Mouse (Mus musculus) midbrain, embryonic 13.5 days (tissue): ENCODE measurements around the gene Espl1. TPM values are rescaled to one million over a fixed set of nuclear protein-coding genes. Genes with fewer than 3 reads are reported as not detected.

Experiments used
- ATAC-seq: fragments of 200-750 bp; cut with Nextera tagmentation; 2 replicates; pipeline ENCODE4 v1.8.0; 2017; ENCODE audit warnings: mild to moderate bottlenecking, moderate TSS enrichment, moderate library complexity
- H3K27ac ChIP-seq: fragments of 300-500 bp; sonication (generic); 2 replicates; pipeline ENCODE4 v1.5.1; 2015; ENCODE audit warnings: inconsistent platforms, mild to moderate bottlenecking, moderate library complexity
- H3K27me3 ChIP-seq: fragments of 300-500 bp; sonication (generic); 2 replicates; pipeline ENCODE4 v1.6.1; 2015; ENCODE audit warnings: mild to moderate bottlenecking, inconsistent platforms
- H3K36me3 ChIP-seq: fragments of 300-500 bp; sonication (generic); 2 replicates; pipeline ENCODE4 v1.6.1; 2015; ENCODE audit warnings: mild to moderate bottlenecking, inconsistent platforms
- H3K4me1 ChIP-seq: fragments of 300-500 bp; sonication (generic); replicated peaks from 2 replicates; pipeline ENCODE4 v1.6.1; 2015; ENCODE audit warnings: inconsistent platforms
- H3K4me2 ChIP-seq: fragments of 300-500 bp; sonication (generic); replicated peaks from 2 replicates; pipeline ENCODE4 v1.6.1; 2015; ENCODE audit warnings: moderate library complexity, mild to moderate bottlenecking, inconsistent platforms
- H3K4me3 ChIP-seq: fragments of 300-500 bp; sonication (generic); replicated peaks from 2 replicates; pipeline ENCODE4 v1.5.1; 2015; ENCODE audit warnings: mild to moderate bottlenecking, inconsistent platforms
- H3K9ac ChIP-seq: fragments of 300-500 bp; sonication (generic); replicated peaks from 2 replicates; pipeline ENCODE4 v1.6.1; 2015; ENCODE audit warnings: mild to moderate bottlenecking, inconsistent platforms
- H3K9me3 ChIP-seq: fragments of 300-500 bp; sonication (generic); 2 replicates; pipeline ENCODE4 v1.6.1; 2016; ENCODE audit warnings: mild to moderate bottlenecking, inconsistent platforms
- WGBS: fragments of 180-500 bp; shearing (Covaris S2); methylation state at CpG from one replicate; pipeline ENCODE4 v1.1.7; 2015; 5-methylcytosine and 5-hydroxymethylcytosine counted together
- polyA plus RNA-seq: library from polyadenylated mRNA; unstranded; fragments of >200 nt; fragmentation: Nextera tagmentation; extraction: Ambion mirVana; gene quantifications from 2 replicates; pipeline ENCODE4 v1.2.1, GENCODE M21; 2015

Espl1 gene
- polyA plus RNA-seq, 1 experiment from 2014 or later = 11.0 TPM

DNA sequence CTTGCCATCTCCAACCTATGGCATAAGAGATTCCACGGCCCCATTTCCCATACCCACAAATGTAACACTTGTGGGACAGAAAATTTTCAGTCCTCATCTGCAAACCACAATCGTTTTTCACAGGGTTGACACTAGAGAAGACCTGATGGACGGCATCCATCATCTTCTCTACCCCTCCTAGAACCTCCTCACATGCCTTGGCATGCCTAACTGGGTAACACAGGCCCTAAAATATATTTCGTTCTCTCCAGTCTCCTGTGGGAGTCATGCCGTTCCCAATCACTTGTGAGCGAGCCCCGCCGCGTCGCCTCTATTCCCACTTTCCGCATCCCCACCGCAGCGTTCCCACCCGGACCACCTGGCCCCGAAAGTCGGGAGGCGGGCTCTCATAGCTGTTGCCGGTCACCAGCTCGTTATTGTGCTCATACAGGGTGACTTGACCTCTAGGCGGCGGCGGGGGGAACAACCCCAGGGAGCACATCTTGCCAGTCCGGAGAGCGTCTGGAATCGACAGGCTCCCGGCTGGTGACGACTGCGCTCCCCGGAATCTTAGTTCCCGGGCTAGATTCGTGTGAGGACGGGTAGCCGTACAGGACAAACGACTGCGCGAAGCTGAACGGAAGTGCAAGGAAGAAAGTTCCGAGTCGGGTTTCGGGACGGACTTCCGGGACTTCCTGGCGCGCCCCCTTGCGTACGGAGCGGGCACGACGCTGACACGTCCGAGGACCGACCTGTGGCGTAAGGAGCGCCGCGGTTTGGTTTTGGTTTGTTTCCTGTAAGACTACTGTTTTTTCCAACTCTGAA is 54.3 kb downstream of the Espl1 start, which contains the start of gene Aaas:
Gene Aaas (minus strand): TSS at position 634 of the 804 bp plus-strand sequence.
- Histone ChIP-seq H3K9ac (peak within 1 kb of the TSS; percentile 76), H3K9me3 (no peaks in the 10 kb centered on the region), H3K4me2 (peak within 1 kb of the TSS; percentile 93), H3K36me3 (peaks cover 14% of the 10 kb centered on the region), H3K4me3 (peak within 1 kb of the TSS; percentile 61), H3K27ac (0 out of 2 replicates have a peak within 1 kb of the TSS, but pooled peaks have one; percentile 6), H3K27me3 (no peaks in the 10 kb centered on the region), H3K4me1 (peaks cover 20% of the 10 kb centered on the region)
- under 1% methylated on average over 56 of the region's 56 CpGs for WGBS
- ATAC-seq = peak; percentile 91

DNA sequence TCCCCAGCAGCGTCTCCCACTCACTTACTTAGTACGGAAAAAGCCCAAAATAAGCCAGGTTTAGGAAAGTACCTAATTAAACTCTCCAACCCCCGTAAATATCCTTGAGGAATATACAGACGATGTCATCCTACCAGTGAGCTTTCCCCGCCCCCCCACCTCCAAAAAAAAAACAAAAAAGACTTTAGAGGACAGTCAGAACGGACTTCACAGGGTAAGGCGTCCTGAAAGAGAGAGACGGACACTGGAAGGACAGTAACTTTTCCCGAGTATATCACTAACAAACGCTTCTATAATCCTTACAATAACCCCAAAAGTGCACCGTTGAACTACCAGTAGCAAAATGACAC is 54.9 kb downstream of the Espl1 start:
- Histone ChIP-seq H3K4me1 (peaks cover 26% of the 10 kb centered on the region), H3K4me2 (peak overlapping the region; percentile 93), H3K4me3 (peak overlapping the region; percentile 61), H3K36me3 (peaks cover 9% of the 10 kb centered on the region), H3K9ac (peak overlapping the region; percentile 55), H3K9me3 (no peaks in the 10 kb centered on the region), H3K27ac (no peak overlapping the region), H3K27me3 (peaks cover 3% of the 10 kb centered on the region)
- 0 out of 2 replicates have a peak, but pooled peaks have one; percentile 14 for ATAC-seq
- WGBS = 13% methylated on average over 11 of the region's 11 CpGs

DNA sequence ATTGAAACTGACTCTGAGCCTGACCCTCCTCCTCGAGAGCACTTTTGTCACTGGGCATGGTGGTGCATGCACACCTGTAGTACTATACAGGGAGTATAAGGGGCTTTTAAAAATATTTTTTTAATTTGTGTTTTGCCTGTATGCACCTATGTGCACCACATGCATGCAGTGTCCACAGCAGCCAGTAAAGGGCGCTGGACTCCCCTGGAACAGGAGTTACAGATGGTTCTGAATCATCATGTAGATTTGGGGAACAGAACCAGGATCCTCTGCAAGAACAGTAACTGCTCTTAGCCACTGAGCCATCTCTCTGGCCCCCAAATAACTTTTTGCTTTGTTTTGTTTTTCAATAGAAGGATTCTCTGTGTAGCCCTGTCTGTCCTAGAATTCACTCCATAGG is 56.1 kb downstream of the Espl1 start:
- H3K4me2 ChIP-seq = no peak overlapping the region
- H3K9me3 ChIP-seq = no peaks in the 10 kb centered on the region
- H3K27me3 ChIP-seq = peaks cover 15% of the 10 kb centered on the region
- 62% methylated on average over 2 of the region's 2 CpGs for WGBS
- H3K27ac ChIP-seq = no peak overlapping the region
- no peaks in the 10 kb centered on the region for H3K36me3 ChIP-seq
- no peak overlapping the region for H3K4me3 ChIP-seq
- H3K4me1 ChIP-seq = peaks cover 30% of the 10 kb centered on the region
- H3K9ac ChIP-seq = no peak overlapping the region
- ATAC-seq = no peak

DNA sequence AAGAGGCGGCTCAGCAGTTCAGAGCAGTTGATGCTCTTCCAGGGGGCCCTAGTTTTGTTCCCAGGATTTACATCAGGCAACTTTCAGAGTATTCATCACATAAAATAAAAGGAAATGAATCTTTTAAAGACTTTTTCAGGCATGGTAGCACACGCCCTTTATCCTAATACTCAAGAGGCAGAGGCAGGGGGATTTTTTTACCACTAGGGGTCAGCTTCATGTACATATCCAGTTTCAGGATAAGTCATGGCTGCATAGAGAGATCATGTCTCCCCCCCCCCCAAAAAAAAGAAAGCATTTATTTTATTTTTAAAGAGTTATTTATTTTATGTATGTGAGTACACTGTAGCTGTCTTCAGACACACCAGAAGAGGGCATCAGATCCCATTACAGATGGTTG is 57.9 kb downstream of the Espl1 start:
- peaks cover 33% of the 10 kb centered on the region for H3K27me3 ChIP-seq
- no peak overlapping the region for H3K4me2 ChIP-seq
- H3K36me3 ChIP-seq = no peaks in the 10 kb centered on the region
- WGBS = 82% methylated on average over 2 of the region's 2 CpGs
- no peak overlapping the region for H3K4me3 ChIP-seq
- no peak overlapping the region for H3K27ac ChIP-seq
- H3K9ac ChIP-seq = no peak overlapping the region
- H3K4me1 ChIP-seq = peaks cover 43% of the 10 kb centered on the region
- no peak for ATAC-seq
- no peaks in the 10 kb centered on the region for H3K9me3 ChIP-seq

DNA sequence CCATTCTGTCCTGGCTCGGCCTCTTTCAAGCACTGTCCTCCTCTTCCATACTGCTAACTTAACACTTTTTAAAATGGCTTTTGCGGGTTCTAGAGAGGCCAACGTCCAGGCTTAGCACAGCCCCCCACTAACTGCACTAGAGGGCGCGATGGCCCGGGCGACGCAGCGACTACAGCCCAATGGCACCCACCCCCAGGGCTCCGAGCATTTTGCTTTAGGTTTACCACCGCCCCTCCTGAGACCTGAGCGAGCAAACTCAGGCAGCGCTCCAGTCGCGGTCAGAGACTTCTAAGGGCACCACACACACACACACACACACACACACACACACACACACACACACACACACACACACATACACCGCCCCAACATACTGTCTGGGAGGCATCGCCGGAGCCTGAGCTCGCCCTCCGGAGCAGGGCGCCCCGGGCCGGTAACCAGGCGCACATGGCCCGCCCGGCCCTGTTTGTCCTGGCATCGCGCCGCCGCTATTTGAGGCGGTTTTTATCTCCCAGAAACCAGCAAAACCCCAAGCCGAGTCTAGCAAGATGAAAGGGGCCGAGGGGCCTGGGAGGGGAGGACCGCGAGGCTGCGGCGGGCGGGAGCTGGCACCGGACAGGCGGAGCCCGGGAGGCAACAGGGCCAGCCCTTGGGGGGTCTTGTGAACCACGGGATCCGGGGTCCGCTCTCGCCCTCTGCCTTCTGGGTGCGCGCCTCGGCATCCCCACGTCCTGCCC is 59.2 kb downstream of the Espl1 start:
- peak overlapping the region; percentile 74 for H3K27ac ChIP-seq
- H3K27me3 ChIP-seq = peaks cover 47% of the 10 kb centered on the region
- H3K36me3 ChIP-seq = no peaks in the 10 kb centered on the region
- H3K4me3 ChIP-seq = peak overlapping the region; percentile 51
- ATAC-seq = peak; percentile 74
- under 1% methylated on average over 46 of the region's 49 CpGs for WGBS
- H3K4me1 ChIP-seq = peaks cover 35% of the 10 kb centered on the region
- peak overlapping the region; percentile 94 for H3K4me2 ChIP-seq
- no peaks in the 10 kb centered on the region for H3K9me3 ChIP-seq
- H3K9ac ChIP-seq = peak overlapping the region; percentile 69

DNA sequence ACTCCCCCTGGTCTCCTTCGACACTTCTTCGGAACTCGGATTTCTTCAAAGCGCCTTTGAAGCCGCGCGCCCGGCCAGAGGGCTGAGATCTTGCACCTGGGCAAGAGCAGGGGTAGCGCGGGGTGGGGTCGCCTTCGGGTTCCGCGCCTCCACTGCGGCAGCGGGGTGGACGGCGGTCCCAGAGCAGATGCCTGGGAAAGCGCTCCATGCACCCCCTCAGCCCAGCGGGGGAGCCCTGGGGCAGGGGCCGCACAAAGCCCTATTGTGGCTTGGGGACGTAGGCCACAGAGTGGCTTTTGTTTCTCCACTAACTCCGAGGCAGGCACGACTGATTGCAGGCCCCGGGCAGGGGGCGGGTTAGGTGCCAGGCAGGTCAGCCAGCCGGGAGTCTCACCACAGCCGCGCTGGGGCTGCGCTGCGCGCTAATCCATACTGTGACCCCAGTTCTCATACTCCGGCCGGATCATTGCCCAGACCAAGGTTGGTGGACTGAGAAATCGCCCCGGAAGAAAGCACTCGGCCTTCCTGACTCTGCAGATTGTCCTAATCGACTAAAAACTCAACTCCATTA is 59.9 kb downstream of the Espl1 start:
- no peaks in the 10 kb centered on the region for H3K9me3 ChIP-seq
- no peaks in the 10 kb centered on the region for H3K36me3 ChIP-seq
- peaks cover 48% of the 10 kb centered on the region for H3K27me3 ChIP-seq
- H3K27ac ChIP-seq = peak overlapping the region; percentile 74
- WGBS = under 1% methylated on average over 38 of the region's 38 CpGs
- peak overlapping the region; percentile 51 for H3K4me3 ChIP-seq
- H3K4me2 ChIP-seq = peak overlapping the region; percentile 94
- ATAC-seq = peak; percentile 57
- peak overlapping the region; percentile 69 for H3K9ac ChIP-seq
- peaks cover 34% of the 10 kb centered on the region for H3K4me1 ChIP-seq

DNA sequence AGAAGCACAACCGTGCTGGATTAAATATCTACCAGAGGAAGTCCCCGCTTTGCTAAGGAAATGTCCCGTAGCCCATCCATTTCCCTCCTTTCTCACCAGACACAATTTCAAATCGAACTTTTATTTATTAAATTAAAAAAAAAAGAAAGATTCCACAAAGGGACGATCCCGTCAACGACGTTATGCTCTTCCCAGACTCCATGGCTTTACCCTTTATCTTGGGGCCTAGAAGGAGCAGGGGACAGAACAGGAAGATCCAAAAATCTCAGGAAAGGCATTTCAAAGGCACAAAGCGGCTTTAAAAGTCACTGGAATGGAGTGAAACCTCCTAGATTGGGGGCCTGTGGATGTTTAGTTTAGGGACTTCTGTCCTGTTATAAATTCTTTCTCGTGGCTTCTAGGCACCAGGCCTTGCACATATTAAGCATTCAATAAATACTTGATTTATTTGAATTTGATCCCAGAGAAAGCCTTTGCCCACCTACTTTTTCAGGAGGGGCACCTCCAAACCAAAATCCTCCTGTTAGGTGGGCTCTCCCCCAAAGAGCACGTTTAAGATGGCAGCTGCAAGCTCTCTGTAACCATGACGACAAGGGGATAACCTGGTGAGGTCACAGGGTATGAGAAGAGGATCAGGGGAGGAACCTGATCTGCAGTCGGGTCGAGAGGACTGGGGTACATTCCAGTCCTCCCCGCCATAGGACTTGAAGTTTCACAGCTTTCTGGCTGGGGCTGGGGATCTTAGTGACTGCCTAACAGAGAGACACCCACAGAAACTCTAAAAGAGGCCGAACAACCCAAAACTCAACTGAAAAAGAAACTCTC is 60.6 kb downstream of the Espl1 start:
- peak overlapping the region; percentile 94 for H3K4me2 ChIP-seq
- no peaks in the 10 kb centered on the region for H3K9me3 ChIP-seq
- peaks cover 31% of the 10 kb centered on the region for H3K4me1 ChIP-seq
- peak overlapping the region; percentile 51; the same call in 1 of the 2 replicates for H3K4me3 ChIP-seq
- ATAC-seq = no peak
- WGBS = 23% methylated on average over 16 of the region's 16 CpGs
- H3K27me3 ChIP-seq = peaks cover 48% of the 10 kb centered on the region
- H3K36me3 ChIP-seq = no peaks in the 10 kb centered on the region
- H3K27ac ChIP-seq = no peak overlapping the region
- no peak overlapping the region for H3K9ac ChIP-seq

DNA sequence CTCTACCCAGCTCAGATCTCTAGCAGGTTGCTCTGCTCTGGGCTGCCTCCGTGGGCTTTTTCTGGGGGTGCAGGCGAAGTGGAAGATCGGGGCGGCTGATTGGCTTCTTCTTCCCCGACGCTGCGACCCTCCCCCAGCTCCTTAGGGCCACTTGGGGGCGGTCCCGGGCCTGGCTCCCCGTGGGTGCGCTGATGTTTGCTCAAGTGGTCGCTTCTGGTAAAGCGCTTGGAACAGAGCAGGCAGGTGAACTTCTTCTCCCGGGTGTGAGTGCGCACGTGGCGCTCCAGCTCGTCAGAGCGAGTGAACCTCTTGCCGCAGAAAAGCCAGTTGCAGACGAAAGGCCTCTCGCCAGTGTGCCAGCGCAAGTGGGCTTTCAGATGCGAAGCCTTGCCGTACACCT is 62.1 kb downstream of the Espl1 start:
- Histone ChIP-seq H3K36me3 (no peaks in the 10 kb centered on the region), H3K4me2 (peak overlapping the region; percentile 43), H3K27me3 (peaks cover 60% of the 10 kb centered on the region), H3K4me1 (peaks cover 36% of the 10 kb centered on the region), H3K9me3 (no peaks in the 10 kb centered on the region), H3K9ac (0 out of 2 replicates have a peak overlapping the region, but pooled peaks have one; percentile 37), H3K27ac (no peak overlapping the region), H3K4me3 (peak overlapping the region; percentile 20; the same call in 1 of the 2 replicates)
- no peak for ATAC-seq
- WGBS = 3% methylated on average over 25 of the region's 25 CpGs

DNA sequence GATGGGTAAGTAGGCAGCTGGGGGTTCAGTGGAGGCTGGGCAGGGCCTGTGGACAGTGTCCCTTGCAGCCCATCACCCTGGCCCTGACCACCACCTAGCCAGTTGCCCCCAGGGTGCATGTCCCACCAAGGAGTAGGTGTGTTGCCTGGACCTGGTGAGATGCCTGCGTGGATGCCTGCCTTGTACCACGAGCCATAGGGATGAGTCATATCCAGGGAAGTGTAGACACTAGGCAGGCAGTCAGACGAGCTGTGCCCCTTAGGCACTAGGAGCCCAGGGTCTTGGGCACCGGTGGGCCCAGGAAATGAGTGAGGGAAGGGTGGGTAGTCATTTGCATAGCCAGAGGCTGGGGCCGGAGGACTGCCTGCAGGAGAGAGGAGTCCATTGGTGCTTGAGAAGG is 62.8 kb downstream of the Espl1 start:
- Histone ChIP-seq H3K9me3 (no peaks in the 10 kb centered on the region), H3K4me2 (no peak overlapping the region), H3K27ac (no peak overlapping the region), H3K4me3 (no peak overlapping the region), H3K4me1 (peaks cover 36% of the 10 kb centered on the region), H3K36me3 (no peaks in the 10 kb centered on the region), H3K9ac (0 out of 2 replicates have a peak overlapping the region, but pooled peaks have one; percentile 37), H3K27me3 (peaks cover 67% of the 10 kb centered on the region)
- no peak for ATAC-seq
- WGBS = 21% methylated on average over 5 of the region's 5 CpGs

DNA sequence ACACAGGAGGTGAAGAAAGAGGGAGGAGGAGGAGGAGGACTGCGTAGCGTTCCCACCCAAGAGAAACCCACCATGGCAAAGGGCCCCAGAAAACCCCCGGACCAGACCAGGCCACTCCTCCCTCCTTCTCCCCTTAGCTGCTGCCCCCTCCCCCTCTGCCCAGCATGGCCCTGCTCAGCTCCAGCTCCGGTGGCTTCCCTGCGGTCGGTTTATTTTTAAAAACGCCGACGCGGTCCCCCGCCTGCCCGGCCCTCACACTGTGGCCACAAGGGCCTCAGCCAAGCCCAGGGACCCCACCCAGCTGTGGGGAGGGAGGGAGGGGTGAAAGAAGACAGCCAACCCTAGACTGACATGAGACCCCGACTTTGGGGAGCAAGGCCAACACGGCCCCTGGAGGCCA is 66.6 kb downstream of the Espl1 start:
- 9% methylated on average over 14 of the region's 14 CpGs for WGBS
- no peak overlapping the region; the same call in 1 of the 2 replicates for H3K4me2 ChIP-seq
- no peak for ATAC-seq

DNA sequence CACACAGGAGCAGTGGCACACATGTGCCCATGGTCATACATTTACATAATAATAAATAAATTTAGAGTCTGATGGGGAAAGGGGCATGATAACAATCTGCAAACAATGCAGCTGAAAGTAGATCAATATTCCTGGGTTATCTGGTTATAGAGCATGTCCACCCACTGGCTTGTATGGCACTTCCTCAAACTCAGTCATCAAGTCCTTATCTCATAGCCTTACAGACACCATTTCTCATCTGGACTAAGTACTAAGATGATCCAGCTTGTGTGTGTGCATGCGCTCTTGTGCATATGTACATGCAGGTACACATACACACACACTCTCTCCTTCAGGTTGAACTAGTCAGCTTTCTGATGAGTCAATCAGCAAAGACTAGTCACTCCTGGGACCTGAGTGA is 68.6 kb downstream of the Espl1 start:
- Histone ChIP-seq H3K36me3 (no peaks in the 10 kb centered on the region), H3K4me3 (no peak overlapping the region), H3K9ac (no peak overlapping the region), H3K27me3 (peaks cover 53% of the 10 kb centered on the region), H3K9me3 (no peaks in the 10 kb centered on the region), H3K4me2 (no peak overlapping the region), H3K27ac (no peak overlapping the region), H3K4me1 (peaks cover 15% of the 10 kb centered on the region)
- 97% methylated on average over 1 of the region's 1 CpGs for WGBS
- no peak for ATAC-seq

More for the DNA sequence above, 66.6 kb downstream of the Espl1 start:
- Histone ChIP-seq H3K4me3 (no peak overlapping the region), H3K9me3 (no peaks in the 10 kb centered on the region), H3K27me3 (peaks cover 74% of the 10 kb centered on the region), H3K4me1 (peaks cover 29% of the 10 kb centered on the region), H3K36me3 (no peaks in the 10 kb centered on the region), H3K27ac (no peak overlapping the region), H3K9ac (0 out of 2 replicates have a peak overlapping the region, but pooled peaks have one; percentile 5)
